Mouse (Mus musculus): ENCODE measurements around the gene Dcaf15. TPM values are rescaled to one million over a fixed set of nuclear protein-coding genes. Genes with fewer than 3 reads are reported as not detected.

Gene Dcaf15
- polyA plus RNA-seq, 1 experiment: 73.4 TPM

DNA sequence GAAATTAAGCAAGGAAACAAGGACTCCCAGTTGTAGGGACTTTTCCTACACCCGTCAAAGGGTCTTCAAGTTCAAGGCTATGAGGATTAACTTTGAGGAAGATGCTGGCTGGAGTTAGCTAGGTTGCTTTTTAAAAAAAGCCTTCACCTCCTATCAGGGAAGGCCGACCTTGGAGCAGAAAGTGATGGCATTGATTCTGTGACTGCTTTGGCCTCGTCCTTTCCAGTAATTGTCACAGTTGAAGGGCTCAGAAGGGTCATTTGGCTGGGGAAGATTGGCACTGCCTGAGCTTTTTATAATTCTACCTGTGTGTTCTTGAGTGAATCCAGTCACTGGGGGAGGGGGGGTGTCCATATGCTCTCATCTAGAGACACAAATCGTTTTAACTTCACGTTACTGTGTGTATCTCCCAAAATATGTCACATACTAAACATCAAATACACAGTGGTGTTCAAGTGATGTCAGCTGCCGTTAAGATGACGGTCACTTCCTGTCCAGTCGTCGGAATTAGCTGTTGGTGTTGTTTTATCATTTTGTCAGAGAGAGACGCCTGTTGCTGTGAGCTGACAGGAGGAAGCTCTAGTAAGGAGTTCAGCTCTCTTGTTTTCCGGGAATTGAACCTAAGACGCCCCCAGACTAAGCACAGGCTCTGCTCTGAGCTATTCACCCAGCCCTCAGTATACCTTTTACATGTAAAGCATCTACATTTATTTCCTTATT lies 36.1 kb downstream of the Dcaf15 start:
- WGBS: 40% methylated on average over 12 of the region's 12 CpGs

DNA sequence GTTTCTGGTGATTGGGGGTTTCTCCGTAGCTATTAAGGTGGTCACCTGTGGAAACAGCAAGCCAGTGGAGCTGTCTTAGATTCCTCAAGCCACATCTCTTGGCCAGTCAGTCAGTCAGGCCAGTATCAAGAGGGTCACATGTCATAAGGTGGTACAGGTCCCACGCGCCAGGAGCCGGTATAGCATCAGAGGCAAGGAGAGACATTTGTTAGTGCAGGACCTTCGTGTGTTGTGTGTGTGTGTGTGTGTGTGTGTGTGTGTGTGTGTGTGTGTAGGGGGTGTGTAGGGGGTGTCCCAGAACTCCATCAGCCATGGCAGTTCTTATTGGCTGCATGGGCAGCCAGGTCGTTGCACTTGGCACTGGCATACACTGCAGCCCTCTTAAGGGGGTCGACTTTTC lies 36.7 kb downstream of the Dcaf15 start:
- 73% methylated on average over 7 of the region's 7 CpGs for WGBS
- no peak for DNase-seq (ENCODE audit: low read depth, low spot score)

More for the DNA sequence above, 36.1 kb downstream of the Dcaf15 start:
- no peak for DNase-seq (ENCODE audit: low read depth, low spot score)

GRCm38 (mm10) chr8:84067047-84067573 lies 37.5 kb downstream of the Dcaf15 start:
- DNase-seq (ENCODE audit: low read depth, low spot score): peak; percentile 60
- under 1% methylated on average over 58 of the region's 58 CpGs for WGBS

GRCm38 (mm10) chr8:84066291-84066930 lies 38.2 kb downstream of the Dcaf15 start, which contains the start of gene Rfx1:
Gene Rfx1, plus strand, starts transcription at chr8:84066834.
- under 1% methylated on average over 51 of the region's 51 CpGs for WGBS
- peak; percentile 100 for DNase-seq (ENCODE audit: low read depth, low spot score)

DNA sequence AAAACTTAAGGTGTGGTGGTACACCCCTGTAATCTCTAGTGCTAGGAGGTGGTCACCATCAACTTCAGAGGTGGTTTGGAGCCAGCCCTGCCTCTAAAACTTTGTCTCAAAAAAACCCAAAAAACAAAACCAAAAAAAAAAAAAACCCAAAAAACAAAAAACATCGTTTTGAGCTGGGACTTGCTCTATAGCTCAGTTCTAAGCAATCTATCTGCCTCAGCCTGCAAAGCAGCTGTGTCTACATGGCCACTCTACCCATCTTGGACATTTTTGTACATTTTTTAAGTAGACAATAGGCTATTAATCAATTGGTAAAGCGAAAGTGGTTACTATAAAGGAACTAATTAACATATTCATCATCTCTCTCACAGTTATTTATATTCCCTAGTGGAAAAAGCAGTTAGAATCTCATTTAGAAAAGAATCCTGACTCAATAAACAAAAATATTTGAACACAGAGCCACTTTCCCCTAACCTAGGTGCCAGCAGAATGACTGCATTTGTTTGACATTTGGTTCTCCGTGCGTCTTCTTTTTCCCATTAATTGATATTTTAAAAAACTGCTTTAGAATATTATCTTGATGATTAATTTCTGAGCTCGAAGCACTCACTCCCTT lies 39.0 kb downstream of the Dcaf15 start:
- no peak for DNase-seq (ENCODE audit: low read depth, low spot score)
- WGBS: 23% methylated on average over 5 of the region's 5 CpGs

GRCm38 (mm10) chr8:84065037-84065436 lies 39.5 kb downstream of the Dcaf15 start, which contains the start of gene Gm10643:
Gene Gm10643, minus strand, starts transcription at chr8:84065137.
- DNase-seq (ENCODE audit: low read depth, low spot score): no peak
- WGBS: 98% methylated on average over 1 of the region's 1 CpGs

GRCm38 (mm10) chr8:84063861-84064610 lies 40.5 kb downstream of the Dcaf15 start:
- no peak for DNase-seq (ENCODE audit: low read depth, low spot score)
- 52% methylated on average over 8 of the region's 8 CpGs for WGBS

DNA sequence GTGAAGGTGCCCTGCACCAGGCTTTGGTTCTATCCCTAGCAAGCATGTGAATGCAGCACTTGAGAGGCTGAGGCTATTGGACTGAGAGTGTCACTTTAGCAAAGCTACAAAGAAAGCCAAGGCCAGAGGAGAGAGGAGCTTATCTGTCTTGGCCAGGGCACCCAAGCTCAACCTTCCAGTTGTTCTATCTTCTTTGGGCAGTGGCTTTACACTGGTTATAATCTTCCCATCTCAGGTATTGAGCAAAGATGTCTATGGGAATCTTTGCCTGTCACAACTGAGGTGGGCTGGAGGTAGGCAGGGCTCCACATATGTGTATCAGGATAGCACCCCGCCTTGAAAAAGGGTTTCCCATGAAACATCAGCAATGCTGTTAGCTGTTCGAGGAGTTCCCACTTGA lies 44.3 kb downstream of the Dcaf15 start:
- 85% methylated on average over 2 of the region's 2 CpGs for WGBS
- DNase-seq (ENCODE audit: low read depth, low spot score): no peak

DNA sequence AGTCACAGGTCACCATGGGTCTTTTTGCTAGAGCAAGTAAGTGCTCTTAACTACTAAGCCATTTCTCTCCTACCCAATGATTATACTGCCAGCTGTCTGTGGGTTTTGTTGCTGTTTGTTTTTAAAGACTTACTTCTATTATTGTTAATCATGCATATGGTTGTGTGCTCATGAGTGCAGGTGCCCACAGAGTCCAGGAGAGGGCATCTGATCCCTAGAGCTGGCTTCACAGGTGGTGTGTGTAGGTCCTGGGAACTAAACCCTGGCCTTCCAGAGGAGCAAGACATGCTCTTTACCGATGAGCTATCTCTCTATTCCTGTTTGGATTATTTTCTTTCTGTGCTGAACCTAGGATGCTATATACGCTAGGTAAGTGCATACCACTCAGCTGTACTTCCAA lies 45.3 kb downstream of the Dcaf15 start:
- 93% methylated on average over 2 of the region's 2 CpGs for WGBS
- DNase-seq (ENCODE audit: low read depth, low spot score): no peak

- WGBS: 90% methylated on average over 1 of the region's 1 CpGs
- no peak for DNase-seq (ENCODE audit: low read depth, low spot score)
These were observed 46.7 kb downstream of the Dcaf15 start for GRCm38 (mm10) chr8:84057827-84058226.

GRCm38 (mm10) chr8:84053229-84053628 lies 51.3 kb downstream of the Dcaf15 start:
- 94% methylated on average over 5 of the region's 5 CpGs for WGBS
- DNase-seq (ENCODE audit: low read depth, low spot score): no peak

DNA sequence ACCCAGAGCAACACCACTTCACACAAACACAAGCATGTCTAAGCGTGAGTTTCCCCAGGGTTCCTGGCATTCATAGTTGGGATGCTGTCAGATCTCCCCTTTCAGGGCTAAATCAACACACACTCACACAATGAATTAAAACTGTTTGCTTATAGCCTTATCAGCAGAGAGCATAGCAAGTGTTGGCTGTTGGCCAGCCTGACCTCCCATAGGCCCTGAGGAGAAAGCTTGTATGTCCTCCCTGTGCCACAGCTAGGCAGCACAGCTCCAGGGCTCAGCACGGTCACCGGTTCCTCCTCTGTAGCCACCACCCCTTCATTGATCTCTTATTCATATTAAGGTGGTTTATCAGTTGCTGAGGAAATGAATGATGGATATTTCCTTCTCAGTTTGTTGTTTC lies 51.8 kb downstream of the Dcaf15 start:
- WGBS: 39% methylated on average over 3 of the region's 3 CpGs
- no peak for DNase-seq (ENCODE audit: low read depth, low spot score)

DNA sequence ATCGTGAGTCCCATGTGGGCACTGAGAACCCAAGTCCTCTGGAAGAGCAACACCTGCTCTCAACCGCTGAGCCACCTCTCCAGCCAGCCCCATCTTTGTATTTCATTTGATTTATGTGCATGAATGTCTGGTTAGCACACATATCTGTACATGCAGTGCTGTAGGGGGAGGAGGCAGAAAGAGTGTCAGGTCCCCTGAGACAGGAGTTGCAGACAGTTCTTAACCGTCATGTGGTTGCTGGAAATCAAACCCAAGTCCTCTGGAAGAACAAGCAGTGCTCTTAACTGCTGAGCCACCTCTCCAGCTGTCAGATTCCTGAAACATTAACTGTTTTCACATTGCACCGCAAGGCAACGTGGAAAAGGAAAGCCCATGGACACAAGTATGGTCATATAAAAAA lies 56.4 kb downstream of the Dcaf15 start:
- DNase-seq (ENCODE audit: low read depth, low spot score): no peak
- 65% methylated on average over 5 of the region's 5 CpGs for WGBS

Other genes starting within 250 kb of the Dcaf15 start
- 13.4 and 18.8 TPM in 2 replicates for gene Adgrl1, start 204.7 kb downstream of the Dcaf15 start, polyA plus RNA-seq (2012; rRNA removed)
- gene Gm10644, start 149.6 kb downstream of the Dcaf15 start, polyA plus RNA-seq (2012; rRNA removed): 0.43 and 0.52 TPM in 2 replicates
- gene Asf1b, start 149.3 kb downstream of the Dcaf15 start, polyA plus RNA-seq (2012; rRNA removed): 35.0 and 42.7 TPM in 2 replicates
- 59.9 and 65.0 TPM in 2 replicates for gene Prkaca, start 131.8 kb downstream of the Dcaf15 start, polyA plus RNA-seq (2012; rRNA removed)
- 35.7 and 37.6 TPM in 2 replicates for gene Samd1, start 107.1 kb downstream of the Dcaf15 start, polyA plus RNA-seq (2012; rRNA removed)
- gene 1700067K01Rik, start 103.3 kb downstream of the Dcaf15 start, polyA plus RNA-seq (2012; rRNA removed): 0.27 and 0.30 TPM in 2 replicates
- gene 2210011C24Rik, start 92.6 kb downstream of the Dcaf15 start, polyA plus RNA-seq (2012; rRNA removed): 2.3 and 3.2 TPM in 2 replicates
- 0.11 TPM in 1 of 2 replicates, not detected in the other for gene Palm3, start 83.3 kb downstream of the Dcaf15 start, polyA plus RNA-seq (2012; rRNA removed)
- 5.5 and 6.5 TPM in 2 replicates for gene Il27ra, start 62.2 kb downstream of the Dcaf15 start, polyA plus RNA-seq (2012; rRNA removed)
- 0.49 and 0.56 TPM in 2 replicates for gene Rln3, start 59.8 kb downstream of the Dcaf15 start, polyA plus RNA-seq (2012; rRNA removed)
- gene Gm10643, start 39.6 kb downstream of the Dcaf15 start, polyA plus RNA-seq (2012; rRNA removed): 0.82 and 1.1 TPM in 2 replicates
- gene Rfx1, start 37.9 kb downstream of the Dcaf15 start, polyA plus RNA-seq (2012; rRNA removed): 19.0 and 25.2 TPM in 2 replicates
- 5.6 and 5.9 TPM in 2 replicates for gene Podnl1, start 21.2 kb upstream of the Dcaf15 start, polyA plus RNA-seq (2012; rRNA removed)
- 30.2 and 38.0 TPM in 2 replicates for gene Cc2d1a, start 43.2 kb upstream of the Dcaf15 start, polyA plus RNA-seq (2012; rRNA removed)
- 0.22 and 0.32 TPM in 2 replicates for gene 4930432K21Rik, start 43.3 kb upstream of the Dcaf15 start, polyA plus RNA-seq (2012; rRNA removed)
- gene Nanos3, start 80.4 kb upstream of the Dcaf15 start, polyA plus RNA-seq (2012; rRNA removed): 0.22 and 0.30 TPM in 2 replicates
- 10.4 and 16.4 TPM in 2 replicates for gene Zswim4, start 132.3 kb upstream of the Dcaf15 start, polyA plus RNA-seq (2012; rRNA removed)
- gene D8Ertd738e, start 145.0 kb upstream of the Dcaf15 start, polyA plus RNA-seq (2012; rRNA removed): 137 and 143 TPM in 2 replicates
- 23.6 and 35.9 TPM in 2 replicates for gene Mri1, start 152.6 kb upstream of the Dcaf15 start, polyA plus RNA-seq (2012; rRNA removed)
- 31.5 and 38.3 TPM in 2 replicates for gene Ccdc130, start 165.6 kb upstream of the Dcaf15 start, polyA plus RNA-seq (2012; rRNA removed)

Measured in large intestine, adult 2 months (tissue).